Mouse (Mus musculus): ENCODE data around the gene Tead1. TPM values are rescaled to one million over a fixed set of nuclear protein-coding genes. Genes with fewer than 3 reads are reported as not detected.
A peak's percentile ranks its signal among the peaks of the same experiment; 100 is the strongest.

Tead1 gene
- polyA plus RNA-seq, 2 experiments: 23.2 to 38.2 TPM

DNA sequence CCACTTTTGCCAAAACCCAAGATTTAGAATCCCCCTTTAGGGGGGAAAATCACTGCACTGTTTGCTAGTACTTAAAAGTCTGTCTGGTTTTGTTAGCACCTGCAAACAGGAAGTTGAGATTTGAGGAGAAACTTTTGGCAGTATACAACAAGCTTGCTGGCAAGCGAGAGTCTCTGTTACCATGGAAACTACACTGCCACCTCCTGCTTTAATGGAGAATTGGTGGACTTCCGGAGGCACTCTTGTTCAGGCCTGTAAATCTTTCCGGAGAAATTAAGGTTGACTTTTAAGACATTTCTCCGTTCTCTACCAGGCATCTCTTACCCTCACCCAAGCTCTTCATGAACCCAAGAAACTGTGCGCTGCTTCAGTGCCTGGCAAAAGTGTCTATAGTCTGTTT is 143.8 kb downstream of the Tead1 start:
- peak overlapping the region; percentile 24; the same call in 1 of the 2 replicates for H3K4me2 ChIP-seq (replicated peaks; ENCODE audit: low read depth, low read length, severe bottlenecking)
- 9% methylated on average over 5 of the region's 5 CpGs for WGBS
- H3K4me3 ChIP-seq (replicated peaks; ENCODE audit: low read length): no peak overlapping the region
- H3K9ac ChIP-seq (ENCODE audit: low read depth, low read length, severe bottlenecking): no peak overlapping the region
- H3K27ac ChIP-seq (replicated peaks; ENCODE audit: low read depth, low read length): 0 out of 2 replicates have a peak overlapping the region, but pooled peaks have one; percentile 44
- ATAC-seq (ENCODE audit: low FRiP score, low read depth) (no peak), DNase-seq (ENCODE audit: low spot score) (peak; percentile 78)
- H3K9me3 ChIP-seq (ENCODE audit: control insufficient read depth, low read length): no peaks in the 10 kb centered on the region
- H3K4me1 ChIP-seq (ENCODE audit: control insufficient read depth, insufficient read depth, low read length): peaks cover 66% of the 10 kb centered on the region
- H3K27me3 ChIP-seq (ENCODE audit: control insufficient read depth, insufficient read depth, low read length): no peaks in the 10 kb centered on the region
- no peak for TF ChIP-seq POLR2A (IDR thresholded peaks at IDR 0.05; ENCODE audit: borderline replicate concordance, extremely low read depth, insufficient read depth, insufficient read length)
- no peaks in the 10 kb centered on the region for H3K36me3 ChIP-seq (ENCODE audit: control insufficient read depth, insufficient read depth, low read length)

DNA sequence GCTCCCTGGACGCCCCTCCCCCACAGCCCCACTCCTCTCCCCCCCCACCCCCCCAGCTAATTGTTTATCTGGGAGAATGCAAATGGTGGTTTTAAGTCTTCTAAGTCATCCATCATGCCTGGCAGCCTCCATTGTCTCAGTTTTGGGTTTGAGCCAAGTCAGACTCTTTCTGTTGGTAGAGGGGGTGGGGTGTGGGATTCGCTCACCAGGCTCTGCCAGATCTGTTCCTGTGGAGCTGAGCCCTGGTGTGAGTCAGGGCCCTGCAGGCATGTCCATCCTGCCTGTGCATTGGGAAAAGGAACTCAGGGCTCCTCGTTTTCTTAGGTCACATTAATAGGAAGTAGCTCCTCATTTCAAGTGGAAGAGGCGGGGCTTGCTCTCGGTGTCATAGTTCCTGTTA is 144.5 kb downstream of the Tead1 start:
- Histone ChIP-seq H3K9me3 (ENCODE audit: control insufficient read depth, low read length) (no peaks in the 10 kb centered on the region), H3K27ac (replicated peaks; ENCODE audit: low read depth, low read length) (peak overlapping the region; percentile 44; the same call in 1 of the 2 replicates), H3K36me3 (ENCODE audit: control insufficient read depth, insufficient read depth, low read length) (no peaks in the 10 kb centered on the region), H3K9ac (ENCODE audit: low read depth, low read length, severe bottlenecking) (no peak overlapping the region), H3K27me3 (ENCODE audit: control insufficient read depth, insufficient read depth, low read length) (no peaks in the 10 kb centered on the region), H3K4me1 (ENCODE audit: control insufficient read depth, insufficient read depth, low read length) (peaks cover 74% of the 10 kb centered on the region), H3K4me3 (replicated peaks; ENCODE audit: low read length) (no peak overlapping the region), H3K4me2 (replicated peaks; ENCODE audit: low read depth, low read length, severe bottlenecking) (peak overlapping the region; percentile 31)
- TF ChIP-seq POLR2A (IDR thresholded peaks at IDR 0.05; ENCODE audit: borderline replicate concordance, extremely low read depth, insufficient read depth, insufficient read length): no peak
- ATAC-seq (ENCODE audit: low FRiP score, low read depth): peak; percentile 35; the same call in 1 of the 2 replicates
- DNase-seq (ENCODE audit: low spot score): peak; percentile 76
- 3% methylated on average over 5 of the region's 5 CpGs for WGBS

DNA sequence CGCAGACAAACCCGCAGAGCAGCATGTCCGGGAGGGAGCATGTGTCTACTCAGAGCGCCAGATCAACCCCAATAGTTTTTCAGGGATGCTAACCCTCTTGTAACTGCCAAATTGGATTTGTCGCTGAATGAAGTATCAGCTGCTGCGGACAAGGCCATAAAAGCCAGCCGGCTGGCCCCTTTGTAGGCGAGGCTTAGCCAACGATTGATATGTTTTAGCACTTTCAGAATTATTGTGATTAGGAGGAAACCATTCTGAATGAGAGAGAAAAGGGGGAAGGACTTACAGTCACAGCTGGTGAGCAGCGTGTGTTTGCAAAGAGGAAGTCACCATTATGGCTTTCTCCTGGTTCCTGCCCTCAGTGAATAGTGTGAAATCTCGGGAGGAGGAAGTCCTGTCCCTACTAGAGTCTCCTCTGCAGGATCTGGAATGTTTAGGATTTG is 146.2 kb downstream of the Tead1 start:
- H3K4me1 ChIP-seq (ENCODE audit: control insufficient read depth, insufficient read depth, low read length): peaks cover 73% of the 10 kb centered on the region
- H3K4me2 ChIP-seq (replicated peaks; ENCODE audit: low read depth, low read length, severe bottlenecking): peak overlapping the region; percentile 36; the same call in 1 of the 2 replicates
- H3K27me3 ChIP-seq (ENCODE audit: control insufficient read depth, insufficient read depth, low read length): no peaks in the 10 kb centered on the region
- H3K27ac ChIP-seq (replicated peaks; ENCODE audit: low read depth, low read length): peak overlapping the region; percentile 6; the same call in 1 of the 2 replicates
- TF ChIP-seq POLR2A (IDR thresholded peaks at IDR 0.05; ENCODE audit: borderline replicate concordance, extremely low read depth, insufficient read depth, insufficient read length): no peak
- H3K9me3 ChIP-seq (ENCODE audit: control insufficient read depth, low read length): no peaks in the 10 kb centered on the region
- DNase-seq (ENCODE audit: low spot score) (no peak), ATAC-seq (ENCODE audit: low FRiP score, low read depth) (no peak)
- no peaks in the 10 kb centered on the region for H3K36me3 ChIP-seq (ENCODE audit: control insufficient read depth, insufficient read depth, low read length)
- 12% methylated on average over 11 of the region's 11 CpGs for WGBS
- no peak overlapping the region for H3K4me3 ChIP-seq (replicated peaks; ENCODE audit: low read length)
- no peak overlapping the region for H3K9ac ChIP-seq (ENCODE audit: low read depth, low read length, severe bottlenecking)

DNA sequence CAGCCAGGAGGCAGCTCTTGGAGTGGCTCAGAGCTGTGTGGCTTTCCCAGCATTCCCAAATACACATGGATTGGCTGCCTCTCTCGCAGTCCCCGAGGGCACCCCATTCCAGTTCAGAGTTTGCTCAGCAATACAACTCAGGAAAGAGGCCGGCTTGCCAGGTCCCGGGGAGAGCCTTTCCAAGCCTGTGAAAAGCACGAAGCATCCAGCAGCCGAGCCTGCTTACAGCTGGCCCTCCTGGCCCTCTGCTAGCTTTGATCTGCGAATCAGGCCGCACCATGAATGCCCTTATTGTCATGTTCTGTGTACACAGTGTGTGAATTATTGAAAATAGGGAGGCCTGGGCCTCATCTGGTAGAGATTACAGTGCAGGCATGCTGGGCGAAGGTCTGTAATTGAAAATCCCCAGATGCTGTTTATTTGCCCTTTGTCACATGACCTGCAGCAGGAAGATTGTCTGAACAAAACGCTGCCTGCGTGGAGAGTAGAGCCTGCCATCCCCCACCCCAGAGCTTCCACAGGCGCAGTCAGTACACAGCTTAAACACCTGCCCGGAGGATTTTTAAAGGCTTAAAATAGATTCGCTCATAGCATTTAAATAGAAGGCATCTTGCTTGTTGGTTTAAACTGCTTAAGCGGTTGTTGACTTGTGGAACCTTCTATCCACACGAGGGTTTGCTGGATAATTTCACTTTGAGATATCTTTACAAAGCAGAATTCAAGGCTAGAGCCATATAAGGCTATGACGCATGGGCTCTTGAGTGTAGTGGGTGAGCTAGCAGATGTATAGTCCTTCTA is 147.2 kb downstream of the Tead1 start:
- H3K4me3 ChIP-seq (replicated peaks; ENCODE audit: low read length): no peak overlapping the region
- DNase-seq (ENCODE audit: low spot score) (peak; percentile 74), ATAC-seq (ENCODE audit: low FRiP score, low read depth) (peak; percentile 78)
- no peaks in the 10 kb centered on the region for H3K9me3 ChIP-seq (ENCODE audit: control insufficient read depth, low read length)
- whole genome bisulfite sequencing: 5% methylated on average over 17 of the region's 17 CpGs
- H3K9ac ChIP-seq (ENCODE audit: low read depth, low read length, severe bottlenecking): no peak overlapping the region
- peak overlapping the region; percentile 67 for H3K27ac ChIP-seq (replicated peaks; ENCODE audit: low read depth, low read length)
- no peaks in the 10 kb centered on the region for H3K27me3 ChIP-seq (ENCODE audit: control insufficient read depth, insufficient read depth, low read length)
- no peaks in the 10 kb centered on the region for H3K36me3 ChIP-seq (ENCODE audit: control insufficient read depth, insufficient read depth, low read length)
- H3K4me1 ChIP-seq (ENCODE audit: control insufficient read depth, insufficient read depth, low read length): peaks cover 65% of the 10 kb centered on the region
- TF ChIP-seq POLR2A (IDR thresholded peaks at IDR 0.05; ENCODE audit: borderline replicate concordance, extremely low read depth, insufficient read depth, insufficient read length): no peak
- H3K4me2 ChIP-seq (replicated peaks; ENCODE audit: low read depth, low read length, severe bottlenecking): peak overlapping the region; percentile 36

DNA sequence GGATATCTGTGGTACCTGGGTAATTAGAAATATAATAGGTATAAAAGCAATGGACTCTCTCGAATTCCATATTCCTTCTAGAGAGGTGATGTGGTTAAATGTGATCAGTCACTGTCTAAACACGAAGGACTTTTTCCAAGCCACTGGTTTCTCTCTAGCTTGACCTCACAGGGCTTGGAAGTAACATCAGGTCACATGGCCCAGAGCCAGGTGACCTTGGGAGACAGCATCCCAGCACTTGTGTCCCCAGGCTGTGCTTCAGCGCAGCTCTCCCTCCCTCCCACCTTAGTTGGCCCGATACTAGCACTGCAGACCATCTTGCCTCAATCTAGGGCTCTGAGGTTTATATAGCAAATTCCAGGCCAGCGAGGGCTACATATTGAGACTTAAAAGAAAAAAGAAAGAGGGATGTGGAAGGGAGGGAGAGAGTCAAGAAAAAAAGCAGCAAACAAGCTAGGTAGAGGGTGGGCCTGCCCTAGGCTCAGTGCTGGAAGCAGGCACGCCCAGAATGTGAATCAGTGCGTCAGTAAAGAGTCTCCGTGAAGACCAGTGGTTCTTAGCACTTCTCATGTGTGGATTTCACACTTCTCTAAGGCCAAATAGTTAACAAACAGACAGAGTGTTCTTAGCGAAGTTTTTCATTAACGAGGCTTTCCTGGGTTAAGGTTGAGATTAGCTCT is 149.0 kb downstream of the Tead1 start:
- H3K27me3 ChIP-seq (ENCODE audit: control insufficient read depth, insufficient read depth, low read length): no peaks in the 10 kb centered on the region
- H3K36me3 ChIP-seq (ENCODE audit: control insufficient read depth, insufficient read depth, low read length): no peaks in the 10 kb centered on the region
- no peaks in the 10 kb centered on the region for H3K9me3 ChIP-seq (ENCODE audit: control insufficient read depth, low read length)
- DNase-seq (ENCODE audit: low spot score) (no peak), ATAC-seq (ENCODE audit: low FRiP score, low read depth) (no peak)
- TF ChIP-seq POLR2A (IDR thresholded peaks at IDR 0.05; ENCODE audit: borderline replicate concordance, extremely low read depth, insufficient read depth, insufficient read length): no peak
- WGBS: 30% methylated on average over 10 of the region's 10 CpGs
- no peak overlapping the region for H3K27ac ChIP-seq (replicated peaks; ENCODE audit: low read depth, low read length)
- H3K4me1 ChIP-seq (ENCODE audit: control insufficient read depth, insufficient read depth, low read length): peaks cover 49% of the 10 kb centered on the region
- H3K9ac ChIP-seq (ENCODE audit: low read depth, low read length, severe bottlenecking): no peak overlapping the region
- no peak overlapping the region for H3K4me3 ChIP-seq (replicated peaks; ENCODE audit: low read length)
- no peak overlapping the region for H3K4me2 ChIP-seq (replicated peaks; ENCODE audit: low read depth, low read length, severe bottlenecking)

All from limb, embryonic 14.5 days (tissue).